Mouse (Mus musculus) adrenal gland, postnatal 36 days (tissue): Measurements from ENCODE around the gene Nol3. TPM values are rescaled to one million over a fixed set of nuclear protein-coding genes. Genes with fewer than 3 reads are reported as not detected.
A peak's percentile ranks its signal among the peaks of the same experiment; 100 is the strongest.
"Not testable (repeated sequence)": the region's sequence is repeated elsewhere in the genome, so short reads cannot be mapped to it uniquely, and the experiment has no call there.

Source experiments
- DNase-seq, 2 experiments: peaks; one replicate each; pipeline ENCODE4 v3.0.0; 2021; ENCODE audit warnings: mixed read lengths in 1 of 2
- long read RNA-seq, 2 experiments: library from polyadenylated mRNA; stranded (forward); transcript quantifications; one replicate each; pipeline ENCODE4 v2.0.0; 2021; ENCODE audit warnings: borderline sequencing depth in 2 of 2
- total RNA-seq, 2 experiments: library from RNA; stranded (reverse); gene quantifications; 2 replicates each; pipeline ENCODE4 v1.2.3; 2021

Gene Nol3
- total RNA-seq = 1 to 10 TPM; 5.5 TPM
- long read RNA-seq, experiment 1, partial matches to known transcripts = 3 of 8 reads
- long read RNA-seq, experiment 1, other reads (novel, unspliced or antisense) = 2 of 8 reads
- long read RNA-seq, experiment 2, transcript Nol3-201 (4 exons, 3,176 nt) = major isoform, 8 of 12 reads
- long read RNA-seq, experiment 2, partial matches to known transcripts = 2 of 12 reads
- long read RNA-seq, experiment 2, other reads (novel, unspliced or antisense) = 2 of 12 reads

DNA sequence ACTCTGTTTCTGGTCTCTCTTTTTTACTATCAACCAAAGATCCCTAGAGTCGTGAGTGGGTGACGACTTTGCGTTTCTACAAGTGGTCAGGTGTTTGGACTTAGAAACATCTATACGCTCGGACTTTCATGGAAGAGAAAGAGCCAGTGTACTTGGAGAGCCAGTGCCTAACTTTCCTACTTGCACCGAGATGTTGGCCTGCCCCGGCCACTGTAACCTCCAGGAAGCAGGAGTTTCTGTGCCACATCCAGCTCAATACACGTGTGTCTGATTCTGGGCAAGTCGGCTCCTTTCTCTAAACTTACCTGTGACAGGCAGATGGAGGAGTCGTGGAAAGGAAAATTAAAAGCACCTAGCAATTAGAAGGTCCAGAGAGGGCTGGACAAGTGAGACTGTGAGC lies at the start of gene Nol3:
Nol3 (plus strand) TSS at position 301 of the 400 bp plus-strand sequence.
- no peak for DNase-seq

DNA sequence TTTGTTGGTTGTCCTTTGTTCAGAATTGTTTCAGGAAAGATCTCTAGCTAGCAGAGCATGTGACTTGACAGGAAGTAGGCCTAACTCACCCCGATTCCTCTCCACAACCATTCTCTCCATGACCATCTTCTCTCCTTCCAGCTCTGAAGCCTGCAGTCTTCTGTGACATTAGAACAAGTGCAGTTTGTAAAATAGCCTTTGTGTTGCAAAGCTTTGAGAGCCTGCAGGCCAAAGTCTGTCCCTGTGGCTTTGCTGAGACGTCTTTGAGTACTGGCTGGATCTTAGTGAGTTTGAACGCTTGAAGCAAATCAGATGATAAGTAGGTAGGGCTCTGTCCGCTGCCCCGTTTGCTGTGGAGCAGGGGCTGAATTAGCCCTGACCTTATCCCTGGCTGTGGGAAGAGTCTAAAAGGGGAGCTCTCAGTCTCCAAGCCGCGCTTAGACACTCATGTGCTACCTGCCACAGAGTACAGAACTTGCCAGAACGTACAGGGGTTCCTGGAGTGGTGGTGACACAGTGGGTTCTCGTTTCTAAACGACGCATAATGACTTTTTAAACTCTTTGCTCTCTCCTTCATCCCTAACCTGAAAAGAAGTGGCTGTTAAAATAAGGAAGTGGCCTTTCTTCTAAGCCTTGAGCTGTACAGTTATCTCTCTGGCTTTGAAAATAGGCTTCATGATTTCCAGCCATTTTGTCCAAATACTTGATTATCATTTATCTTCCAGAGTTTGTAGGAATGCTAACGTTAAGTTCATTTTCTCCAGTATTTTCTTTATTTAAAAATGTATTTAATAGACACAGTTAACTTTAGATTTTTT lies 44.2 kb upstream of the Nol3 start:
- DNase-seq = no peak

GRCm38 (mm10) chr8:105232321-105232693 lies 43.6 kb upstream of the Nol3 start:
- not testable (repeated sequence) for DNase-seq

DNA sequence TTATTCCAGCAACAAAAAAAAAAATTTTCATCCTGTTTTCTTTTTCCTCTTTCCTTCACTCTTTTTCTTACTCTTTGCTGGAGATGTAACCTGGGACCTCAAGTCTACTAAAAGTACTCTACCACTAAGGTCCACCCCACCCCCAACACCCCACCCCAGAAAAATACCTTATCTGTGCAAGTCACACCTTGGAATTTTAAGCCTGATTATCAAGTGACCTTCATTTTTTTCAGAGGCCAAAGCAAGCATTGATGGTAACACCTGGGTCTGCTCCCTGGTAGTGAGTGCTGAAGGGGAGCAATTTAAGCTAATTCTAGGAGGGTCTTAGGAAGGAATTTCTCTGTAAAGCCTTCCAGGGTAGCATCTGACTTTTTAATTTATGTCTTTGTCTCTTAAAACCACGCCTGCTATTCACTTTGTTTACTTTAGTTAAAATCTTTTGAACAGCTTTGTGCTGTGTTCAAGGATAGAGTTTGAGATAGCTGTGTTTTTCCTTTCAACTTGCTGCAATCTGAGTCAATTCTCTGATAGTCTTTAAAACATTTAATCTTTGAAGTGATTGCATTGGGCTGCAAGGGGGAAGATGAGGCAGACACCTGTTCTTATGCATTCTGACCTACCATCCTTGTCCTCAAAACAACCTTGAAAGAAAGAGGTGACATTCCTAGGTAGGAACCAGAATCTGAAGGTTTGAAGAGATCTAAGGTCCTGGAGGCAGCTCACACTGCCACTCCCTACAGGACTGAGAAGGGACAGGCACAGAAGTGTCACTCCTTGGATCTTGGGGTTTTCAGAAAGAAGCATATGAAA lies 42.6 kb upstream of the Nol3 start:
- DNase-seq = no peak

DNA sequence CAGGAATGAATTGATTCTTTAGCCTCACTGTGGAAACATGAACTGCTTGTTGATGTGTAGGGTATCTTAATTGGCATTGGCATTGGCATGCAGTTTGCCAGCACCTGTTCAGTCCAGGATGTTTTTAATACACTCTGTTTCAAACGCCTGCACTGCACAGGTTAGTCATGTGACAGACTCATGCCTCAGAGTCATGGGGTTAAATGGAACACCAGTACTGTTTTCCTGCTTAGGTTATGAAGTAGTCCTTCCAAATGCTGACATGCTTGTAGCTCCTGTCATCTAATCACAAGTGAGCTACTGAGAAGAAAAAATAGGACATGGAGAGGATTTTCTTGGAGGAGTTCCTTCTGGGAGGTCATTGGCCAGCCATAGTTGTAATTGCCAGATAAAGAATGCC lies 40.7 kb upstream of the Nol3 start:
- no peak for DNase-seq

- no peak for DNase-seq
Measured at GRCm38 (mm10) chr8:105237442-105238142, 38.3 kb upstream of the Nol3 start.

GRCm38 (mm10) chr8:105241016-105241415 lies 34.9 kb upstream of the Nol3 start:
- no peak for DNase-seq

- DNase-seq = no peak
Measured at GRCm38 (mm10) chr8:105251954-105252353, 24.0 kb upstream of the Nol3 start.

DNA sequence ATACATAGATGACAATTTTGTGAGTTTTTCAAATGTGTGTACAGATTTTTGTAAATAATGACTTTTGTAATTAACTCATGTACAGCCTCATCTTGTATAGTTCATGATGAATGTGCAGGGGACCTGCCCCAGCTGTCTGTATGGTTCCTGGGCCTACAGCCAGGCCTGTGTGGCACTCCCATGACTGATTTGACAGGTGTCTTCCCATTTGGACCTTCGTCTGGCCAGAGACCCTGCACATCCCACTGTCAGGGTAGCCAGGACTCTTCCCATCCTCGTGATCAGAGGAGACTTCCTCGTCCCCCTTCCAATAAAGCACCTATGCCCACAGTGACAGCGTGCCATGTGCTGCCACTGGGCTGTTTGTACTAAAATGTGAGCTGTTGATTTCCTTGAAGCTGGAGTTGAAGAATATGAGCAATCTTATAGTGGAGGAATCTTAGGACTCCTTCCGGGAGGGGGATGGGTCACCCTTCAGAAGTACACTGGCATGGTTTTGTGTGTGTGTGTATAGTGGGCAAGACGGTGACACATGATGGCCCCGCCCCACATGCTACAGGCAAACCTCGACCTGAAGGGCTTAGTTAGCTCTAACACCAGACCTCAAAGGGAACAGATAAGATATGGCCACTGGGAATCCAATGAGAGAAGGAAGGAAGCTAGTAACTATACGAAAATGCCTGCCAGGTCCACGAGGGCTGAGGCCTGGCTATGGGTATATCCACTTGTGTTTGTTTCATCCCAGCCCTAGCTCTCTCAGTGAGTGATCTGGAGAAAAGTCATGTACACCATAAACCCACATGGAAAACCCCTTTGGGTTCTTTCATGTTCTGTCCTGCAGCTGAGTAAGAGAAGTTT lies 23.0 kb upstream of the Nol3 start:
- no peak for DNase-seq

DNA sequence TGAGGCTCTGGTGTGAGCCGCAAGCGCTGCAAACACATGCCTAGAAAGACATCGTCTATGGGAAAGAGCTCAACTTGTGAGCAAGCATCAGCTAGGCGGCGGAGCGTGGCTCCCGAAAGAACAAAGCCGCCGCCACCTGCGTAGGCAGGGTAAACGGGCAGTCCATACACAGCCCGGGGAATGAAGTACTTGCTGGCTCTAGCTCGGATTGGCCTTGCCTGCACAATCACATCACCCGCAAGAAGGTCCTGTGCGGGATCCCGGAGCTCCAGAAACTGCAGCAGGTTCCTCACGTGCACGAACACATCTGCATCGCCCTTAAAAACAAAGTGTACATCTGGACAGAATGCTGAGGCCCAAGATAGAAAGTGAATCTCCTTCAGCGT lies 22.2 kb upstream of the Nol3 start:
- DNase-seq = peak in 1 of 2 experiments; percentile 7

- DNase-seq = peak; percentile 91 to 95
Measured at GRCm38 (mm10) chr8:105254152-105254965, 21.6 kb upstream of the Nol3 start.

- DNase-seq = peak; percentile 39 to 51
Measured at GRCm38 (mm10) chr8:105254966-105255350, 21.0 kb upstream of the Nol3 start, which contains the start of gene B3gnt9. Gene B3gnt9 (minus strand): TSS chr8:105255153.

GRCm38 (mm10) chr8:105257318-105258114 lies 18.4 kb upstream of the Nol3 start:
- no peak for DNase-seq

- no peak for DNase-seq
Measured at GRCm38 (mm10) chr8:105258911-105259720, 16.8 kb upstream of the Nol3 start.

DNA sequence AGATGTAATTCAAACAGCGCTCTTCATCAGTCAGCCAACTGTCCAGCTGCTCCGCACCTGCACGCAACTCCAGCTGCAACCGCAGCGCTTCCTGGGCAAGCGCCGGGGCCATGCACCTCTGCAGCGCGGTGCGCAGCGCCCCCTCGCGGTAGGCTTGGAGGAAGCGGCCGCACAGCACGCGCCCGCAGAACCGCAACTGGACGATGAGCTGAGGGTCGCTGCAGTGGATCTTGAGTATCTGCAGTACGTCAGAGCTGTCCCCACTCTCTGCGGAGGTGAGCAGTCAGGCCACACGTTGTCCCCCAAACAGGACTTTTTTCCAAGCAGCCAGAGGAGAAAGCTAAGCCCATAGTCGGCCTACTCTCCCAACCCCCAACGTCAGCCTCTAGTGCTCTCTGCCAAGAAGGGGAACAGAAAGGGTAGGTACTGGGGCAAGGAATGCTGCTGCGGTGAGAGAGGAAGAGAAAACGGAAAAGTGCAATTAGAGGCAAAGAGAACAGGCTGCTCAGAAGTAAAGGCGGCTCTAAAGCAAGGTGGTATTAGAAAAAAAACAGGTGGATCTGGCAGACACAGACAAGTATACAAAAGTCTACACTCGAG lies 16.1 kb upstream of the Nol3 start:
- DNase-seq = peak; percentile 84 to 91

GRCm38 (mm10) chr8:105260371-105261099 lies 15.4 kb upstream of the Nol3 start:
- DNase-seq = no peak

GRCm38 (mm10) chr8:105261326-105261980 lies 14.5 kb upstream of the Nol3 start:
- DNase-seq = no peak
